Mouse (Mus musculus) cerebral cortex, adult 2 months (tissue): ENCODE results near the gene Alyref.

Experiments used
- WGBS: fragments of 180-500 bp; shearing (Covaris S2); methylation state at CpG from one replicate; pipeline ENCODE4 v1.1.7; 2018; 5-methylcytosine and 5-hydroxymethylcytosine counted together

Alyref gene

GRCm38 (mm10) chr11:120598283-120598989 lies at the start of gene Alyref, which contains the start of gene Anapc11:
Gene Alyref (minus strand): TSS chr11:120598365.
Gene Anapc11 (plus strand): TSS chr11:120598421.
- under 1% methylated on average over 88 of the region's 88 CpGs for WGBS

- 90% methylated on average over 35 of the region's 35 CpGs for WGBS
These were observed 49.1 kb upstream of the Alyref start for GRCm38 (mm10) chr11:120647047-120647830.

GRCm38 (mm10) chr11:120643601-120643987 lies 45.4 kb upstream of the Alyref start, which contains the start of gene Pycr1:
Gene Pycr1 (minus strand): TSS chr11:120643769.
- WGBS, result under 1% methylated on average over 15 of the region's 15 CpGs

GRCm38 (mm10) chr11:120642939-120643600 lies 44.9 kb upstream of the Alyref start:
- 2% methylated on average over 18 of the region's 18 CpGs for WGBS

GRCm38 (mm10) chr11:120641869-120642268 lies 43.7 kb upstream of the Alyref start:
- WGBS, result 90% methylated on average over 8 of the region's 8 CpGs

GRCm38 (mm10) chr11:120641255-120641654 lies 43.1 kb upstream of the Alyref start:
- WGBS, result 78% methylated on average over 9 of the region's 9 CpGs

GRCm38 (mm10) chr11:120634810-120635209 lies 36.6 kb upstream of the Alyref start:
- 83% methylated on average over 5 of the region's 5 CpGs for WGBS

GRCm38 (mm10) chr11:120633520-120634343 lies 35.6 kb upstream of the Alyref start, which contains the start of gene Mafg:
Gene Mafg (minus strand): TSS chr11:120633600.
- 10% methylated on average over 58 of the region's 58 CpGs for WGBS

- WGBS, result under 1% methylated on average over 114 of the region's 116 CpGs
These were observed 34.7 kb upstream of the Alyref start for GRCm38 (mm10) chr11:120632559-120633519.

- WGBS, result 40% methylated on average over 4 of the region's 4 CpGs
These were observed 33.7 kb upstream of the Alyref start for GRCm38 (mm10) chr11:120631726-120632448.

GRCm38 (mm10) chr11:120630881-120631725 lies 32.9 kb upstream of the Alyref start:
- 33% methylated on average over 7 of the region's 7 CpGs for WGBS

GRCm38 (mm10) chr11:120630401-120630871 lies 32.3 kb upstream of the Alyref start:
- WGBS, result 37% methylated on average over 5 of the region's 5 CpGs

GRCm38 (mm10) chr11:120629911-120630310 lies 31.7 kb upstream of the Alyref start:
- WGBS, result 35% methylated on average over 7 of the region's 7 CpGs

GRCm38 (mm10) chr11:120629341-120629730 lies 31.2 kb upstream of the Alyref start:
- WGBS, result 72% methylated on average over 23 of the region's 23 CpGs

GRCm38 (mm10) chr11:120628601-120629340 lies 30.6 kb upstream of the Alyref start:
- WGBS, result 90% methylated on average over 23 of the region's 23 CpGs

GRCm38 (mm10) chr11:120627468-120628300 lies 29.5 kb upstream of the Alyref start:
- 78% methylated on average over 22 of the region's 22 CpGs for WGBS
